Mouse (Mus musculus) cerebellum, adult 11-12 months (tissue): ENCODE data around the gene Gm17455.

ENCODE experiments used
- DNase-seq: peaks from one replicate; pipeline ENCODE4 v3.0.0; 2022

Gm17455 gene

DNA sequence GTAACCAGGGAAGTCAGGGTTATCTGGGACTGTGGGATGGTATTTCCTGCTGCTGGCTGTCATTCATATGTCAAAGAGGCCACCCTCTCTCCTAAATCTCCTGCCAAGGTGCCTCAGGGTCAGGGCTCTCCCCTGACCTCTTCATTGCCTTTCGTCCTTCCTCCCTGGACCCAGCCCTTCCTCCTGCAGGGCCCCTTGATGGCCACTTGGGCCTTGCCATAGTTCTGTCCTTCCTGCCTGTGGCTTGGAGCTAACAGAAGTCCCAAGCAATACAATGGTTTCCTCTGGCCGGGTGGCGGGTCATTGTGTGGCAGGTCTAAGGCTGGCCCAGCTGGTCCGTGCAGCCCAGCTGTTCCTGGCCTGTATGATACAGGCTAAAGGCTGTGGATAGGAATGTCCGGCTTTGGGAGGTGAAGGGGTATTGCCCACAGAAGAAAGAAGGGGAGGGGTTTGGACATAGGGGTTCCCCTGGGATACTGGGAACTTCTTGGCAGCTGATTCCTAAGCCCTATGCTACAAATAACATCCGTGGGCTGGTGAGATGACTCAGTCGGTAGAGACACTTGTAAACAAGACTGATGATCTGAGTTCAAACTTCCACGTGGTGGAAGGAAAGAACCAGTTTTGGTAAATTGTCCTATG is 25.5 kb upstream of the Gm17455 start:
- DNase-seq = no peak

DNA sequence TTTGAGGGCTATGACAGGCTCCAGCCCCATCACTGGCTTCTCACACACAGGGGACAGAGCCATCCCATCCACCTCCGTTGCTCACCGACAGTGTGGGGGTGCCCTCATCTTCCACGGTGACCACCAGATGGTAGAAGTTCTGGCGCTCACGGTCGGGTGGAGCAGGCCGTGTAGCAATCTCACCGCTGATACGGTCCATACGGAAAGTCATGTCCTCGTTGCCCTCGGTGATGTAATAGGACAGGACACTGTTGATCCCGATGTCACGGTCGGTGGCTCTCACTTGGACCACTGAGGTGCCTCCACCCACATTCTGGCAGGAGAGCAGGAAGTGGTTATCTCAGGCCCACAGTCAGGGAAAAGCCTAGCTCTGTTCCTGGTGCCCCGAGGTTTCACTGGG is 22.8 kb upstream of the Gm17455 start:
- DNase-seq = no peak

GRCm38 (mm10) chr10:60379419-60379957 is 20.0 kb upstream of the Gm17455 start:
- no peak for DNase-seq

GRCm38 (mm10) chr10:60380229-60380628 is 19.3 kb upstream of the Gm17455 start:
- DNase-seq = no peak

- DNase-seq = no peak
Measured at GRCm38 (mm10) chr10:60381142-60381925, 18.2 kb upstream of the Gm17455 start.

DNA sequence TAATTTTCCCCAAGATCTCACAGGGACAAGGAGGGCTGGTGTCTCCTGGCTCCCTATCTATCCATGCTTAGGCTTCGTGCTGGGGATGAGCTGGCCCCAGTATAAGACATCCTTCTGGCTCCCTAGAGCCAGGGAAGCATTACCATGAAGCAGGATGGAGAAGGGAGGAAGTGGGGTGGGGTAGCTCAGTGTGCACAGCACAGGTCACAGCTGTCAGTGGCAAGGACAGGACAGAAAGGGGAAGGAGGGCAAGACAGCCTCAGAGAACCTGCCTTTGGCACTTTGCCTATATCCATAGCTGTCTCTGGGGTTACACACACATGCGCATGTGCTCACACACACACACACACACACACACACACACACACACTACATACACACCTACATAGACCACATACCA is 11.2 kb upstream of the Gm17455 start:
- no peak for DNase-seq

- no peak for DNase-seq
Measured at GRCm38 (mm10) chr10:60389447-60389865, 10.1 kb upstream of the Gm17455 start.

DNA sequence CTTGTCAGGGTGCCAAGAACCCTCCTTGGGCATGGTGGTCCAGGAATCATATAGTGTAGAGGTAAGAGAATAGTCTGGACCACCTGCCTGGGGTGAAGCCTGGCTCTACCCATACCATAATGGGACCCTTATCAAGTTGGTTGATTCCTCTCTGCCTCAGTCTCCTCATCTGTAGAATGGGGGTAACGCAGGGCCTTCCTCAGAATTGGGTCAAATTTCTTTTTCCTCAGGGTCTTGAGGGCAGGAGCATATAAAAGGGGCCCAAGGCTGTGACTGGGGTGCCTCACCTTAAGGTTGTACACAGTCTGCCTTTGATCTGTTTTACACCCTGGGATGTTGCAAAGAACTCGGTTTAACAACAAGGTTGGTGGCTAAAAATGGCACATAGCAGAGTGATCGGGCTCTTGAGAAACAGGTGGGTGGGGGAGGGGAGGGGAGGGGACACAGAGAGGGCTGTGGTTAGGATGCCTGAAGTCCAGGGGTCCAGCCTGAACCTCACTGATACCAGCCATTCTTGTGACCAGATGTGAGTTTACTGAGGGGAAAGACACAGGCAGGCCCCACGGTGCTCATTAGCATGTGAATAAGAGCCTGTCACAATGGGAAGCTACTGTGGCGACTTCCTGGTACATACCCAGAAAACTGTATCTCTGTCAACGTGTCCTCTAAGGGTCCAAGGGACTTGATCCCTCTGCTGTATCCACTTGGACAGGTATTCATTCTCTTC is 9.2 kb upstream of the Gm17455 start:
- no peak for DNase-seq

GRCm38 (mm10) chr10:60390904-60391420 is 8.6 kb upstream of the Gm17455 start:
- DNase-seq = no peak

- no peak for DNase-seq
Measured at GRCm38 (mm10) chr10:60391661-60392060, 7.9 kb upstream of the Gm17455 start.

- no peak for DNase-seq
Measured at GRCm38 (mm10) chr10:60394936-60395335, 4.6 kb upstream of the Gm17455 start.

GRCm38 (mm10) chr10:60395605-60396004 is 3.9 kb upstream of the Gm17455 start:
- DNase-seq = no peak

GRCm38 (mm10) chr10:60398051-60398814 is 1.3 kb upstream of the Gm17455 start:
- no peak for DNase-seq

GRCm38 (mm10) chr10:60400507-60401295 is 1.2 kb downstream of the Gm17455 start:
- DNase-seq = no peak

DNA sequence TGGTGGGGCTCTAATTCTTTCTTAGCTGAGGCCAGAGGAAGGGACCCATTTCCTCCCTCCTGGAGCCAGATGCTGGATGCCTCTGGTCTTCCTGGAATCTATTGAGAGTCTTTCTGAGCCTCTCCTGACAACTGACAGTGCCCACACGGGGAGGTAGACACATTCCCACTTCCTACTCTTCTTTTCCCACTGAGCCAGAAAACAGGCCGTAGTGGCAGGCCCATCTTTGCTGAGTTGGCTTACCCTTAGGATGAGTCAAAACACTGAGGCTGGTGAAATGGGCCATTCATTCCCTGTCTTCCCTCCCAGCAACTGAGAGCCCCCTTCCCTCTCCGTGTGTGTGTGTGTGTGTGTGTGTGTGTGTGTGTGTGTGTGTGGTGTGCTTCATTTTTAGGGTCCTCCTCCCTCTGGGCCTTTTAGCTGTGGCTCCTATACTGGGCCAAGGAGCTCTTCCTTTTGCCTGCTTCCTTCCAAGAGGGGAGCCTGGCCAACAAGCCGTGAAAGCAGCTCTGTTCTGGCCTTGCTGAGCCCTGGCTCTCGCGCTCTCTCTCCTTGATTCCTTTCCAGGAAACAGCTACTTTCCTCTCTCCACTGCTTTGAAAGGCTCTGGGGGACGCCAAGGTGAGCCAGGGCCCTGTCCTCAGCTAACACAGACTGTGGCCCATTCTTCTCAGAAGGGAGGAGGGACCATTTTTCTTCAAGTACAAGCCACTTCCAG is 6.1 kb downstream of the Gm17455 start:
- DNase-seq = peak; percentile 38

- peak; percentile 28 for DNase-seq
Measured at GRCm38 (mm10) chr10:60407831-60408230, 8.3 kb downstream of the Gm17455 start.

GRCm38 (mm10) chr10:60411794-60412193 is 12.3 kb downstream of the Gm17455 start:
- no peak for DNase-seq

- DNase-seq = no peak
Measured at GRCm38 (mm10) chr10:60413756-60414155, 14.2 kb downstream of the Gm17455 start.

- DNase-seq = no peak
Measured at GRCm38 (mm10) chr10:60417041-60417440, 17.5 kb downstream of the Gm17455 start.

- peak; percentile 16 for DNase-seq
Measured at GRCm38 (mm10) chr10:60418137-60418536, 18.6 kb downstream of the Gm17455 start.

DNA sequence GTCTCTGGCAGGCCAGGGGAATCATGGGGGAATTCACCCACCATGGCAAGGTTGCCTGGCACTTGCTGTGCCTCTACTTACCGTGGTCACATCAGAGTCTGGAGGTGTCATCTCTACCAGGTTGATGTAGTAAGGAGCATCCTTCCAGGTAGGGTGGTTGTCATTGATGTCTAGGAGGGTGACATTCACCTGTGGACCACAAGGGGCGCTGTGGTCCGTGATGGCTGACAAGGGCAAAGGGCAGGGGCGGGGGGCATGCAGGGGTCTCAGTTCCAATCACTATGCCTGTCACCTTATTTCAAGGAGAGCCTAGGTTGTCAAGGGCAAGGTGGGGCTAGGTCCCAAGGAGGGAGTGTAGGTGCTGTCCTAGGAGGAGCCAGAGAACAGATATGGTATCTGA is 20.1 kb downstream of the Gm17455 start:
- no peak for DNase-seq
